Mouse (Mus musculus) liver, postnatal 0 days (tissue): ENCODE data around the gene Cyb561a3. TPM values are rescaled to one million over a fixed set of nuclear protein-coding genes. Genes with fewer than 3 reads are reported as not detected.
A peak's percentile ranks its signal among the peaks of the same experiment; 100 is the strongest.

Experiments
- ATAC-seq: fragments of 200-750 bp; cut with Nextera tagmentation; 2 replicates; pipeline ENCODE4 v1.8.0; 2017; ENCODE audit warnings: mild to moderate bottlenecking, moderate library complexity
- DNase-seq: peaks from one replicate; pipeline ENCODE4 v3.0.0-alpha.2; 2016
- H3K27ac ChIP-seq: fragments of 300-500 bp; sonication (generic); 2 replicates; pipeline ENCODE4 v1.5.1; 2014; ENCODE audit warnings: antibody characterized with exemption, moderate library complexity, mild to moderate bottlenecking, low read depth
- H3K27me3 ChIP-seq: fragments of 300-500 bp; sonication (generic); 2 replicates; pipeline ENCODE4 v1.6.1; 2014; ENCODE audit warnings: low read length, control low read depth, mixed read lengths; ENCODE audit not compliant: insufficient read depth
- H3K36me3 ChIP-seq: fragments of 300-500 bp; sonication (generic); replicated peaks from 2 replicates; pipeline ENCODE4 v1.6.1; 2014; ENCODE audit warnings: mild to moderate bottlenecking, control low read depth, low read length, moderate library complexity, mixed read lengths; ENCODE audit not compliant: insufficient read depth
- H3K4me1 ChIP-seq: fragments of 300-500 bp; sonication (generic); 2 replicates; pipeline ENCODE4 v1.6.1; 2014; ENCODE audit warnings: antibody characterized with exemption, mild to moderate bottlenecking, control low read depth; ENCODE audit not compliant: insufficient read depth
- H3K4me2 ChIP-seq: fragments of 300-500 bp; sonication (generic); 2 replicates; pipeline ENCODE4 v1.6.1; 2014; ENCODE audit warnings: low read depth, mild to moderate bottlenecking, low read length, moderate library complexity, mixed read lengths
- H3K4me3 ChIP-seq: fragments of 300-500 bp; sonication (generic); 2 replicates; pipeline ENCODE4 v1.5.1; 2014; ENCODE audit warnings: low read depth, low read length
- H3K9ac ChIP-seq: fragments of 300-500 bp; sonication (generic); replicated peaks from 2 replicates; pipeline ENCODE4 v1.6.1; 2014; ENCODE audit warnings: mild to moderate bottlenecking, moderate library complexity
- H3K9me3 ChIP-seq: fragments of 300-500 bp; sonication (generic); 2 replicates; pipeline ENCODE4 v1.6.1; 2016; ENCODE audit warnings: mild to moderate bottlenecking, control low read depth, low read length, mixed read lengths
- CTCF ChIP-seq: sonication (generic); IDR thresholded peaks from 2 replicates; pipeline ENCODE4 v1.5.1; 2016; ENCODE audit warnings: antibody characterized with exemption, low read depth
- EP300 ChIP-seq: IDR thresholded peaks from 2 replicates; pipeline ENCODE4 v1.6.1; 2016; ENCODE audit warnings: antibody characterized with exemption, low read depth, mild to moderate bottlenecking
- WGBS: fragments of 180-500 bp; shearing (Covaris S2); extraction: QIAGEN DNeasy Blood & Tissue Kit; methylation state at CpG from one replicate; pipeline ENCODE4 v1.1.7; 2014; ENCODE audit not compliant: insufficient replicate concordance; 5-methylcytosine and 5-hydroxymethylcytosine counted together
- polyA plus RNA-seq: library from polyadenylated mRNA; unstranded; fragments of >200 nt; fragmentation: Nextera tagmentation; extraction: Ambion mirVana; gene quantifications from 2 replicates; pipeline ENCODE4 v1.2.1, GENCODE M21; 2015

The Cyb561a3 gene
- polyA plus RNA-seq, result 18.5 and 19.0 TPM in 2 replicates

- DNase-seq (peak; percentile 92), ATAC-seq (peak; percentile 95)
- H3K27ac ChIP-seq, result peak within 1 kb of the TSS; percentile 79
- peak within 1 kb of the TSS; percentile 70 for H3K9ac ChIP-seq
- H3K4me3 ChIP-seq, result peak within 1 kb of the TSS; percentile 64
- peaks cover 29% of the 10 kb centered on the region for H3K4me1 ChIP-seq
- no peaks in the 10 kb centered on the region for H3K9me3 ChIP-seq
- TF ChIP-seq CTCF (peak; percentile 73), EP300 (peak; percentile 70)
- no peaks in the 10 kb centered on the region for H3K27me3 ChIP-seq
- H3K36me3 ChIP-seq, result peaks cover 24% of the 10 kb centered on the region
- H3K4me2 ChIP-seq, result peak within 1 kb of the TSS; percentile 91
- under 1% methylated on average over 44 of the region's 44 CpGs for WGBS
These were observed at the start of gene Cyb561a3, which contains the start of gene Tmem138 for GRCm38 (mm10) chr19:10576690-10577561. Gene Cyb561a3 (plus strand): TSS chr19:10577172. Gene Tmem138 (minus strand): TSS chr19:10577362.

DNA sequence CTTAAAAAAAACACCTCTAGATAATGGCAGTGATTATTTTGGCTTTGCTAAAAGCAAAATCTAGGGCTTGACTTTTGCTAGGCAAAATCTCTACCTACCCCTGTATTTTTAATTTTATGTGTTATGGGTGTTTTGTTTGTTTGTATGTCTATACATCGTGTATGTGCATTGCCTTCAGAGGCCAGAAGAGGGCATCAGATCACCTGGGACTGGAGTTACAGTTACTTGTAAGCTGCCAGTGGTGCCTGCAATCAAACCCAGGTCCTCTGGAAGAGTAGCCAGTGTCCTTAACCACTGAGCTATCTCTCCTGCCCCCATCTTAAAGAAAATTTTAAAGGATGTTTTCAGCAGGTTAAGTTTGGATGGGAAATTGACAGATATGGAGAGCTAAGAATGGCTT is 46.9 kb upstream of the Cyb561a3 start:
- H3K4me3 ChIP-seq, result no peak overlapping the region
- no peak overlapping the region for H3K4me2 ChIP-seq
- ATAC-seq (no peak), DNase-seq (no peak)
- TF ChIP-seq EP300 (no peak), CTCF (peak; percentile 53)
- H3K4me1 ChIP-seq, result peaks cover 14% of the 10 kb centered on the region
- H3K9ac ChIP-seq, result no peak overlapping the region
- peaks cover 66% of the 10 kb centered on the region for H3K36me3 ChIP-seq
- no peaks in the 10 kb centered on the region for H3K9me3 ChIP-seq
- no peaks in the 10 kb centered on the region for H3K27me3 ChIP-seq
- WGBS, result 88% methylated on average over 1 of the region's 1 CpGs
- no peak overlapping the region for H3K27ac ChIP-seq

GRCm38 (mm10) chr19:10539454-10539853 is 37.5 kb upstream of the Cyb561a3 start:
- Histone ChIP-seq H3K9me3 (no peaks in the 10 kb centered on the region), H3K4me3 (no peak overlapping the region), H3K27ac (no peak overlapping the region), H3K4me1 (no peaks in the 10 kb centered on the region), H3K9ac (no peak overlapping the region), H3K27me3 (no peaks in the 10 kb centered on the region), H3K36me3 (peaks cover 86% of the 10 kb centered on the region), H3K4me2 (no peak overlapping the region)
- ATAC-seq, result no peak
- 75% methylated on average over 5 of the region's 5 CpGs for WGBS
- no peak for DNase-seq
- no peak for TF ChIP-seq CTCF
- no peak for TF ChIP-seq EP300

DNA sequence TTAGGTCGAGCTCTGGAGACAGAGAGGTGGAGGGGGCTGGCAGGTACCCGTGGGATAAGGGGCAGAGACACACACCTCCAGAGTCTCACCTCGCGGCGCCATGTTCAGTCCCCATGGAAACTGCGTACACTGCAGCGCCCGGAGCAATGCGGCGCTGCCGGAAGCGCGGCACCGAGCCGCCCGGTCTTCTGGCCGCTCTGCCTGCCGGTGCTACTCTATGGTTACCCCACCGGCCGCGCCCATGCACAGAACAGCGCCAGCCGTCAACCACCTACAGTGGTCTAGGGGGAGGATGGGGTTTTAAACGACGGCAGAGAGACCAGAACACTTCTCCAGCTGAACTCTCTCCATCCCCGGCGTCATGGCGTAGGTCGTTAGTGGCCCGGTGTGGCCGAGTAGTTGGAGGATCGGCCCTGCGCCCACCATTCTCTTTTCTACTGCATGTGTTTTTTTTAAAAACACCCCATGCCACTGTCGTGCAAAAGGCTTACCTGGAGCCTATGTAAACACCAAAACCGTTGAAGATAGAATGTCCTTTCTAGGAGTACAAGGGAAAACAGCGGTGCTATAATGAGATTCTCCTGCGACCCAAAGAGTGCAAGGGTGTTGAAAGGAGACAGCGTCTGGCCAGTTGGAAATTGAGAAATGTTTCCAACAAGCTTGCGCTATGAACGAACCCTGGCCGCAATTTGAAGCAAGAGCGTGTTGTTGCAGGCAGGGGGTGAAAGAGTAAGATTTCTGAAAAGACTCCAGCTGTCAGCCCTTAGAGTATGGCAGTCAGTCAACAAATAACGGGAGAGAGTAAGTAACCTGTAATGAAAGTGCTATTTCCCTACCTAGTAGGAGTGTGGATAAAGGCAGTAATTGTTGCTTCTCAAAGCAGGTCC is 21.1 kb upstream of the Cyb561a3 start, which contains the start of gene Tmem216:
Gene Tmem216, minus strand, starts transcription at position 615 of the 887 bp plus-strand sequence.
- Histone ChIP-seq H3K4me1 (peaks cover 13% of the 10 kb centered on the region), H3K27ac (peak within 1 kb of the TSS; percentile 78), H3K27me3 (no peaks in the 10 kb centered on the region), H3K9me3 (no peaks in the 10 kb centered on the region), H3K4me3 (peak within 1 kb of the TSS; percentile 59), H3K36me3 (peaks cover 10% of the 10 kb centered on the region), H3K9ac (peak within 1 kb of the TSS; percentile 73), H3K4me2 (peak within 1 kb of the TSS; percentile 84)
- 2% methylated on average over 43 of the region's 43 CpGs for WGBS
- TF ChIP-seq CTCF (peak; percentile 15; the same call in 1 of the 2 replicates), EP300 (no peak; the same call in 1 of the 2 replicates)
- peak; percentile 88 for DNase-seq
- ATAC-seq, result peak; percentile 100

DNA sequence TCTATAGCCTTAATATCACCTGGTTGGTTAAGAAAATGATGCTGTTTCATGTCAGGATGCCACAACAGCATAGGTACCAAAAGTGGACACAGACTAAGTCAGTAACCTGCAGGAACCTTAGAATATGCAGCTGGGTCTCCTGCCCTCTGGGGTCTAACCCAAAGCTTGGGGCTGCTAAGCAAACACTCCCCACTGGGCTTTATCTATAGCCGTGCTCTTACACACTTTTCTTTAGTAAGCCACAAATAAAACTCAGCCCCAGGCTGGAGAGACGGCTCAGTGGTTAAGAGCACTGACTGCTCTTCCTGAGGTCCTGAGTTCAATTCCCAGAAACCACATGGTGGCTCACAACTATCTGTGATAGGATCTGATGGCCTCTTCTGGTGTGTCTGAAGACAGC is 20.0 kb upstream of the Cyb561a3 start:
- Histone ChIP-seq H3K4me3 (no peak overlapping the region), H3K27ac (peak overlapping the region; percentile 78), H3K9ac (no peak overlapping the region), H3K9me3 (no peaks in the 10 kb centered on the region), H3K4me2 (no peak overlapping the region), H3K4me1 (peaks cover 13% of the 10 kb centered on the region), H3K36me3 (no peaks in the 10 kb centered on the region; the same call in 1 of the 2 replicates), H3K27me3 (no peaks in the 10 kb centered on the region)
- WGBS, result 53% methylated on average over 2 of the region's 2 CpGs
- ATAC-seq (no peak), DNase-seq (no peak)
- TF ChIP-seq EP300 (no peak), CTCF (no peak)

DNA sequence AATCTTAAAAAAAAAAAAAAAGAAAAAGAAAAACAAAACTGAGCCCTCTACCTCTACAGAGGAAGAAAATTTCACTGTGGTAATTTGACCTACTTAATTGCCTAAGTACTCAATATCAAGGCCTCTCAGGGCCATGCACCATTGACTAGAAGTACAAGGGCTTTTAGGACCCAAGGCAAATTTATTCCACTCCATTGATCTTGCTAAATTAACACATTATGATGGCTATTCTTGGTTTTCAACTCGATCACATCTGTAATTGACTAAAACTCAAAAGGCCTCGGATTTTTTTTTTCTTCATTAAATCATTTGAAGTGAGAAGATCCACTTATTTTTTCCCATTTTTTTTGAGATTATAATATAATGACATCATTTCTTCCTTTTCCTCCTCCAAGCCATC is 19.5 kb upstream of the Cyb561a3 start:
- H3K4me3 ChIP-seq, result no peak overlapping the region
- 75% methylated on average over 2 of the region's 2 CpGs for WGBS
- no peaks in the 10 kb centered on the region for H3K9me3 ChIP-seq
- no peak for TF ChIP-seq CTCF
- no peak for TF ChIP-seq EP300
- H3K4me1 ChIP-seq, result peaks cover 13% of the 10 kb centered on the region
- H3K4me2 ChIP-seq, result no peak overlapping the region
- H3K27ac ChIP-seq, result no peak overlapping the region
- DNase-seq (no peak), ATAC-seq (no peak)
- no peaks in the 10 kb centered on the region for H3K27me3 ChIP-seq
- H3K36me3 ChIP-seq, result no peaks in the 10 kb centered on the region; the same call in 1 of the 2 replicates
- no peak overlapping the region for H3K9ac ChIP-seq
